Mouse (Mus musculus) heart, adult 2 months (tissue): Measurements from ENCODE around the gene Man1c1.

Experiments
- CTCF ChIP-seq: fragments of 200-600 bp; IDR thresholded peaks from 2 replicates; pipeline ENCODE4 v1.8.1; 2022; ENCODE audit warnings: antibody characterized with exemption, mild to moderate bottlenecking, moderate library complexity
- EP300 ChIP-seq: fragments of 200-500 bp; IDR thresholded peaks from 2 replicates; pipeline ENCODE4 v1.6.1; 2011; ENCODE audit warnings: low read depth, low read length, control low read depth; ENCODE audit not compliant: insufficient read depth

DNA sequence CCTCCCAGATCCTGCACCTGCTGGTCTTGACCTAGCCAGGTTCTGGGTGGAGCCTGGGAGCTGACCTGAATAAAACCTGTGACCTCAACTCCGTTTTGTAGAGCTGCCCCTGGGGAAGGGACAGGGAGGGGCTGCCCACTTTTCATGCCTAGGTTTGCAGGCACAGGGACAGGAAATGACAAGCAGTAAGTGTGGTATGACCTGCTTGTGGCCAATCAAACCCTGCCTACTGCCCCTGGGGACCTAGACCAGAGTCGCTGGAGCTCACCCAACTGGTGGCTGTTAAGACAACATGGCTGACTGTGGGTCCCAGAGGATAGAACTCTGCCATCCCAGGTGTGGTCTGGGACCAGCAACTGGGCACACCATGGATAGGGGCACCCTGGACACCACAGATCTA is 51.9 kb downstream of the Man1c1 start:
- TF ChIP-seq EP300 (no peak), CTCF (no peak)
